In genomic region chr19:44751551-44751950, GRCm38 (mm10) we compare ENCODE assay signal across 25 mouse cellular contexts. TPM values are rescaled to one million over a fixed set of nuclear protein-coding genes. Genes with fewer than 3 reads are reported as not detected.
DNase-seq lines count a peak whose midpoint lies in the region; ATAC-seq lines count a peak whose summit lies in the region.
"Had no signal": no experiment of that assay in that cellular context is flagged by ENCODE, and none has a peak within 500 bp of the region (broad histone marks: within the 10 kb centered on the region; RNA-seq: fewer than 3 reads in every experiment).

No protein-coding gene starts in this region.

- H3K36me3 ChIP-seq in kidney, embryonic 14.5 days (ENCODE audit: control insufficient read depth, insufficient read depth, low read length): no peaks in the 10 kb centered on the region
- H3K36me3 ChIP-seq in hindbrain, embryonic 13.5 days: no peaks in the 10 kb centered on the region
- H3K36me3 ChIP-seq in neural tube, embryonic 13.5 days: no peaks in the 10 kb centered on the region
- H3K36me3 ChIP-seq: forebrain, embryonic 12.5 days; limb, embryonic 15.5 days; liver, embryonic 15.5 days; midbrain, embryonic 12.5 days had no signal

- H3K9ac ChIP-seq in kidney, embryonic 14.5 days (ENCODE audit: low read depth, low read length): peak overlapping the region; percentile 87; the same call in 1 of the 2 replicates
- H3K9ac ChIP-seq in hindbrain, embryonic 13.5 days: peak overlapping the region; percentile 56; the same call in 1 of the 2 replicates
- H3K9ac ChIP-seq in neural tube, embryonic 13.5 days: peak overlapping the region; percentile 72; the same call in 1 of the 2 replicates
- H3K9ac ChIP-seq: forebrain, embryonic 12.5 days; limb, embryonic 15.5 days; liver, embryonic 15.5 days; midbrain, embryonic 12.5 days had no signal

- H3K4me2 ChIP-seq in kidney, embryonic 14.5 days (replicated peaks; ENCODE audit: low read depth, low read length): peak overlapping the region; percentile 69
- peak overlapping the region; percentile 52 for H3K4me2 ChIP-seq in hindbrain, embryonic 13.5 days
- peak overlapping the region; percentile 57 for H3K4me2 ChIP-seq in neural tube, embryonic 13.5 days
- H3K4me2 ChIP-seq: limb, embryonic 15.5 days had no signal

- intact Hi-C loops in left cerebral cortex, postnatal 14 days (cut with DNase I): loop anchor here (5.0 kb wide), 2 partner anchors 84 to 136 kb away; no protein-coding TSS in a partner anchor

- H3K4me3 ChIP-seq in kidney, embryonic 14.5 days (ENCODE audit: low read length): peak overlapping the region; percentile 57
- H3K4me3 ChIP-seq in hindbrain, embryonic 13.5 days: peak overlapping the region; percentile 15; the same call in 1 of the 2 replicates
- peak overlapping the region; percentile 35; the same call in 1 of the 2 replicates for H3K4me3 ChIP-seq in neural tube, embryonic 13.5 days
- H3K4me3 ChIP-seq: forebrain, embryonic 12.5 days; limb, embryonic 15.5 days; liver, embryonic 15.5 days; midbrain, embryonic 12.5 days had no signal

- no peaks in the 10 kb centered on the region for H3K9me3 ChIP-seq in kidney, embryonic 14.5 days (ENCODE audit: control insufficient read depth, low read length)
- H3K9me3 ChIP-seq in hindbrain, embryonic 13.5 days: no peaks in the 10 kb centered on the region
- H3K9me3 ChIP-seq in neural tube, embryonic 13.5 days: no peaks in the 10 kb centered on the region
- H3K9me3 ChIP-seq: forebrain, embryonic 12.5 days; limb, embryonic 15.5 days; liver, embryonic 15.5 days; midbrain, embryonic 12.5 days had no signal

- peaks cover 8% of the 10 kb centered on the region; the same call in 1 of the 2 replicates for H3K4me1 ChIP-seq in kidney, embryonic 14.5 days (ENCODE audit: control insufficient read depth, insufficient read depth, low read length)
- peaks cover 41% of the 10 kb centered on the region for H3K4me1 ChIP-seq in hindbrain, embryonic 13.5 days (replicated peaks)
- peaks cover 45% of the 10 kb centered on the region for H3K4me1 ChIP-seq in neural tube, embryonic 13.5 days (replicated peaks)

- H3K27ac ChIP-seq in kidney, embryonic 14.5 days (ENCODE audit: low read depth, low read length): peak overlapping the region; percentile 97
- H3K27ac ChIP-seq in hindbrain, embryonic 13.5 days: peak overlapping the region; percentile 92
- peak overlapping the region; percentile 92 for H3K27ac ChIP-seq in neural tube, embryonic 13.5 days (replicated peaks)
- H3K27ac ChIP-seq: forebrain, embryonic 12.5 days; limb, embryonic 15.5 days; liver, embryonic 15.5 days; macrophage; midbrain, embryonic 12.5 days had no signal

- 15% methylated on average over 3 of the region's 3 CpGs for WGBS in kidney, embryonic 14.5 days
- WGBS in hindbrain, embryonic 13.5 days: 4% methylated on average over 3 of the region's 3 CpGs
- 6% methylated on average over 3 of the region's 3 CpGs for WGBS in neural tube, embryonic 13.5 days

- no peak for ATAC-seq in kidney, embryonic 14.5 days (ENCODE audit: low FRiP score, low TSS enrichment)
- no peak for ATAC-seq in hindbrain, embryonic 13.5 days (ENCODE audit: low FRiP score)
- no peak for ATAC-seq in neural tube, embryonic 13.5 days (ENCODE audit: low read depth)

- H3K27me3 ChIP-seq in kidney, embryonic 14.5 days (ENCODE audit: control insufficient read depth, insufficient read depth, low read length): peaks cover 63% of the 10 kb centered on the region
- peaks cover 100% of the 10 kb centered on the region for H3K27me3 ChIP-seq in hindbrain, embryonic 13.5 days
- peaks cover 100% of the 10 kb centered on the region for H3K27me3 ChIP-seq in neural tube, embryonic 13.5 days

- DNase-seq in kidney, adult 8-10 months: no peak
- peak; percentile 3 for DNase-seq in embryo, embryonic 9.5 days (ENCODE audit: extremely low spot score)
- DNase-seq in left cerebral cortex, postnatal 14 days (ENCODE audit: low spot score in 2 of 2): no peak
- no peak for DNase-seq in spleen, postnatal 36 days (ENCODE audit: low spot score in 2 of 2)
- DNase-seq: adrenal gland, postnatal 25 days; B cell, adult 2 months; cerebellum, adult 11 months; cerebellum, postnatal 14 days; gastrocnemius, postnatal 14 days; heart, adult 18-20 months; heart, postnatal 4 days; right cerebral cortex, adult 18-20 months; spleen, adult 18-20 months had no signal

RNA-seq across cellular contexts. Expression of gene Pax2, which starts 4.3 kb away (rescaled TPM):
- 43.3 and 55.9 TPM in 2 replicates for polyA plus RNA-seq in kidney, embryonic 14.5 days (2014; fragmentation: Nextera tagmentation; extraction: Ambion mirVana)
- polyA plus RNA-seq in hindbrain, embryonic 13.5 days (2015; fragmentation: Nextera tagmentation; extraction: Ambion mirVana): 17.1 and 17.2 TPM in 2 replicates
- 25.2 and 28.2 TPM in 2 replicates for polyA plus RNA-seq in neural tube, embryonic 13.5 days (2015; fragmentation: Nextera tagmentation; extraction: Ambion mirVana)
- total RNA-seq in left cerebral cortex, postnatal 14 days (2021): under 1 TPM; 0.11 to 0.22 TPM
- total RNA-seq: adrenal gland, postnatal 25 days; gastrocnemius, postnatal 14 days; heart, adult 18-20 months; heart, postnatal 4 days had no signal
- polyA plus RNA-seq: heart, embryonic 14.5 days; intestine, embryonic 16.5 days; limb, embryonic 15.5 days; liver, embryonic 15.5 days; lung, embryonic 16.5 days; macrophage; stomach, embryonic 14.5 days had no signal
